Mouse (Mus musculus): ENCODE results near the gene Fzd4. TPM values are rescaled to one million over a fixed set of nuclear protein-coding genes. Genes with fewer than 3 reads are reported as not detected.

Fzd4 gene
- total and polyA plus RNA-seq, 3 experiments, result 0.04 to 0.13 (median 0.04) TPM

DNA sequence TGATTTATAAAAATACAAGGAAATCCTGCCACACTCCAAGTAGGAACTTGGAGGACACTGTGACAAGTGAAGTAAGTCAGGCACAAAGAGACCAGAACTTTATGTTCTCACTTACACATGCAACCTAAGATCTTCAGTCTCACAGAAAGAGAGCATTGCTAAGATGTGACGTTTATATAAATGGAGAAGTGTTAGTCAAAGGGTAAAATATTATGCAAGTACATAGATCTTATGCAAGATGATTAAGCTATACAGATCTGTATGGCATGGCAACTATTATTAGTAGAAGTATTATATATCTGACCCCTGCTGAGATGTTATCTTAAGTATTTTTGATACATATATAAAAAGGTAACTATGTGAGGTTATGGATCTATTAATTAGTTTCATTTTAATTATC lies 8.8 kb upstream of the Fzd4 start:
- Histone ChIP-seq H3K36me3 (replicated peaks in 1 of 2; ENCODE audit: control insufficient read depth in 1 of 2, insufficient read depth in 1 of 2, low read length in 1 of 2) (no peaks in the 10 kb centered on the region), H3K4me2 (ENCODE audit: insufficient read depth, low read depth, poor library complexity, severe bottlenecking) (no peak overlapping the region), H3K79me2 (replicated peaks; ENCODE audit: control insufficient read depth, extremely low read depth, insufficient read depth, poor library complexity, severe bottlenecking) (no peaks in the 10 kb centered on the region), H3K27ac (ENCODE audit: insufficient read depth, low read depth) (no peak overlapping the region), H3K4me1 (ENCODE audit: control insufficient read depth in 1 of 2, insufficient read depth in 2 of 2) (peaks cover 0 to 5% of the 10 kb centered on the region in 2 experiments; a peak in 2 of 4 replicates), H3K9me3 (replicated peaks; ENCODE audit: low read length) (no peaks in the 10 kb centered on the region), H3K27me3 (replicated peaks) (no peaks in the 10 kb centered on the region), H3K4me3 (replicated peaks in 1 of 3; ENCODE audit: low read depth in 2 of 3, low read length in 2 of 3, poor library complexity in 1 of 3) (no peak overlapping the region), H3K9ac (ENCODE audit: insufficient read depth, low read depth) (no peak overlapping the region)
- TF ChIP-seq UBTF (IDR thresholded peaks at IDR 0.05; ENCODE audit: low read depth, low read length) (no peak), TCF12 (IDR thresholded peaks at IDR 0.05; ENCODE audit: low read depth, low read length) (no peak), ZMIZ1 (IDR thresholded peaks at IDR 0.05; ENCODE audit: low read depth, low read length) (no peak), GABPA (IDR thresholded peaks at IDR 0.05; ENCODE audit: insufficient replicate concordance, low read depth, low read length) (no peak), JUND (conservative IDR thresholded peaks at IDR 0.05; ENCODE audit: low read depth, low read length) (no peak), E2F4 (IDR thresholded peaks at IDR 0.05; ENCODE audit: insufficient replicate concordance, low read depth, low read length) (no peak), EP300 (IDR thresholded peaks at IDR 0.05; ENCODE audit: low read length) (no peak), NRF1 (IDR thresholded peaks at IDR 0.05; ENCODE audit: low read depth, low read length) (no peak), CTCF (conservative IDR thresholded peaks at IDR 0.05 in 1 of 2, IDR thresholded peaks at IDR 0.05 in 1 of 2; ENCODE audit: low read depth in 2 of 2, low read length in 2 of 2) (no peak), MAFK (IDR thresholded peaks at IDR 0.05; ENCODE audit: insufficient replicate concordance, low read length) (no peak), ZNF384 (IDR thresholded peaks at IDR 0.05; ENCODE audit: low read depth, low read length) (no peak), IRF4 (IDR thresholded peaks at IDR 0.05; ENCODE audit: low read depth, low read length) (no peak), TBP (conservative IDR thresholded peaks at IDR 0.05; ENCODE audit: low read depth, low read length) (no peak), BHLHE40 (IDR thresholded peaks at IDR 0.05; ENCODE audit: low read depth, low read length) (no peak), MEF2A (IDR thresholded peaks at IDR 0.05; ENCODE audit: borderline replicate concordance, low read depth, low read length) (no peak), KAT2A (IDR thresholded peaks at IDR 0.05; ENCODE audit: insufficient replicate concordance, low read length) (no peak), POLR2A (IDR thresholded peaks at IDR 0.05; ENCODE audit: low read depth, low read length) (no peak), USF1 (IDR thresholded peaks at IDR 0.05; ENCODE audit: low read depth, low read length) (no peak)
- no peak for DNase-seq (ENCODE audit: extremely low read depth)
- dilution Hi-C loops (cut with MboI; ENCODE audit: extremely low pct_ligation_motif_present, extremely low pct_unique_long_range_greater_than_20kb, low sequenced_read_pairs), result no loop called here
- in situ Hi-C loops (cut with MboI; ENCODE audit: low pct_ligation_motif_present, low pct_unique_long_range_greater_than_20kb, low sequenced_read_pairs), result no loop called here

- Histone ChIP-seq H3K9me3 (replicated peaks; ENCODE audit: low read length) (no peaks in the 10 kb centered on the region), H3K4me3 (replicated peaks in 1 of 3; ENCODE audit: low read depth in 2 of 3, low read length in 2 of 3, poor library complexity in 1 of 3) (no peak overlapping the region), H3K36me3 (replicated peaks in 1 of 2; ENCODE audit: control insufficient read depth in 1 of 2, insufficient read depth in 1 of 2, low read length in 1 of 2) (no peaks in the 10 kb centered on the region), H3K27ac (ENCODE audit: insufficient read depth, low read depth) (no peak overlapping the region), H3K4me1 (ENCODE audit: control insufficient read depth in 1 of 2, insufficient read depth in 2 of 2) (peaks cover 0 to 5% of the 10 kb centered on the region in 2 experiments; a peak in 2 of 4 replicates), H3K4me2 (ENCODE audit: insufficient read depth, low read depth, poor library complexity, severe bottlenecking) (no peak overlapping the region), H3K9ac (ENCODE audit: insufficient read depth, low read depth) (no peak overlapping the region), H3K79me2 (replicated peaks; ENCODE audit: control insufficient read depth, extremely low read depth, insufficient read depth, poor library complexity, severe bottlenecking) (no peaks in the 10 kb centered on the region), H3K27me3 (replicated peaks) (peaks cover 3% of the 10 kb centered on the region)
- TF ChIP-seq ZMIZ1 (IDR thresholded peaks at IDR 0.05; ENCODE audit: low read depth, low read length), result no peak
- no peak for TF ChIP-seq POLR2A (IDR thresholded peaks at IDR 0.05; ENCODE audit: low read depth, low read length)
- no peak for DNase-seq (ENCODE audit: extremely low read depth)
- dilution Hi-C loops (cut with MboI; ENCODE audit: extremely low pct_ligation_motif_present, extremely low pct_unique_long_range_greater_than_20kb, low sequenced_read_pairs) (no loop called here), in situ Hi-C loops (cut with MboI; ENCODE audit: low pct_ligation_motif_present, low pct_unique_long_range_greater_than_20kb, low sequenced_read_pairs) (no loop called here)
These were observed 7.8 kb upstream of the Fzd4 start for GRCm38 (mm10) chr7:89396386-89396785.

All from CH12.LX (cell line).